Mouse (Mus musculus): Measurements from ENCODE around the gene Pak7.

GRCm38 (mm10) chr2:136301406-136301805 is 86.4 kb downstream of the Pak7 start:
- TF ChIP-seq CTCF (IDR thresholded peaks at IDR 0.05; ENCODE audit: borderline replicate concordance, insufficient read depth, low read length) (no peak), POLR2A (IDR thresholded peaks at IDR 0.05; ENCODE audit: low read depth, low read length) (no peak)
